Comparison of ENCODE assay signal across 8 mouse cellular contexts in the genomic region with DNA sequence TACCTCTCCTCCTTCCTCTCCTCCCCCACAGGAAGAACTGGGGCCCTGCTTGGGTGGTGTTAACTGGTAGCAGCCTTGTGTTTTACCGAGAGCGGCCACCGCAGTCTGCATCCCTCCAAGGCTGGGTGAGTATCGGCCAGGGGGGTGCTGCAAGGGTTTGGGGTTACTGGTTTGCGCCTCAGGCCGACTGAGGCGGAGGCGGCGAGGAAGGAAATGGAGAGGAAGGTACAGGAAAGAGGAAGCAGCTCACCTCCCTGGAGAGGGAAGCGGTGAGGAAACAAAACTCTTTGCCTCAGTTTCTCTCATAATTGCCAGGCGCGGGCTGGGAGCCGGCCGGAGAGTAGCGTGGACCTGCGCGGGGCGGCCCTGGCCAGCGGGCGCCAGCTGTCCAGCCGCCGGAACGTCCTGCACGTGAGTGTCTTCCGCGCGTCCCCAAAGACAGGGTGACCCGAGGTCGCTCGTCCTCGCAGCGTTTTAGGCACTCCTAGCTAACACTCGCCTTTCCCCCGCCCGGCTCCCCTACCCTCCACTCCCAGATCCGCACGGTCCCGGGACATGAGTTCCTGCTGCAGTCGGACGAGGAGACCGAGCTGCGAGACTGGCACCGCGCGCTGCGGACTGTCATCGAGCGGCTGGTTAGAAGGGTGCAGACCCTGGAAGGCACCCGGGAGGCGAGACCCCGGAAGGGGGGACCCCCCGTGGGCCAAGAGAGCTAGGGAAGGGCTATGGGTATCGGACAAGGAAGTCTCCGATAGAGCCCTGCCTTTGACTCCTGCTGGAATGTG. TPM values are rescaled to one million over a fixed set of nuclear protein-coding genes. Genes with fewer than 3 reads are reported as not detected.
A peak's percentile ranks its signal among the peaks of the same experiment; 100 is the strongest.
DNase-seq lines count a peak whose midpoint lies in the region; ATAC-seq and TF ChIP-seq lines count a peak whose summit lies in the region.

No protein-coding gene starts in this region.

- H3K27me3 ChIP-seq in heart, embryonic 14.5 days (ENCODE audit: control insufficient read depth, insufficient read depth, low read length) = peaks cover 74% of the 10 kb centered on the region
- H3K27me3 ChIP-seq in midbrain, embryonic 13.5 days = peaks cover 90% of the 10 kb centered on the region

- DNase-seq in gastrocnemius, adult 2 months = peak; percentile 64
- no peak for DNase-seq in gastrocnemius, adult 18-20 months (ENCODE audit: low spot score)
- peak; percentile 41 for DNase-seq in kidney, postnatal 14 days
- peak; percentile 47 for DNase-seq in yolk sac, embryonic 10.5 days (ENCODE audit: low spot score)
- no peak for DNase-seq in frontal cortex, postnatal 36 days (ENCODE audit: low spot score in 2 of 2)

- intact Hi-C loops in gastrocnemius, adult 2 months (cut with DNase I) = no loop called here

- peak overlapping the region; percentile 57 for H3K27ac ChIP-seq in gastrocnemius, adult 2 months
- H3K27ac ChIP-seq in heart, embryonic 14.5 days (replicated peaks in 1 of 2; ENCODE audit: control insufficient read depth in 1 of 2, insufficient read depth in 1 of 2, low read depth in 2 of 2, low read length in 2 of 2) = no peak overlapping the region
- no peak overlapping the region for H3K27ac ChIP-seq in midbrain, embryonic 13.5 days

- peak overlapping the region; percentile 77 for H3K4me3 ChIP-seq in gastrocnemius, adult 2 months
- peak overlapping the region; percentile 47 to 51 for H3K4me3 ChIP-seq in heart, embryonic 14.5 days (ENCODE audit: control insufficient read depth in 1 of 2, insufficient read depth in 1 of 2, low read depth in 1 of 2, low read length in 2 of 2)
- H3K4me3 ChIP-seq in midbrain, embryonic 13.5 days (replicated peaks) = peak overlapping the region; percentile 34

- peak overlapping the region; percentile 89 for H3K4me2 ChIP-seq in heart, embryonic 14.5 days (ENCODE audit: low read length)
- H3K4me2 ChIP-seq in midbrain, embryonic 13.5 days (replicated peaks) = peak overlapping the region; percentile 56

- ATAC-seq in common myeloid progenitor, adult 5-6 weeks (replicated peaks; ENCODE audit: low read depth, poor library complexity, severe bottlenecking) = peak; percentile 10; the same call in 1 of the 2 replicates
- ATAC-seq in heart, embryonic 14.5 days (ENCODE audit: insufficient number of reproducible peaks, insufficient read depth, low FRiP score, low read depth) = no peak
- 0 out of 2 replicates have a peak, but pooled peaks have one; percentile 38 for ATAC-seq in midbrain, embryonic 13.5 days

- H3K9ac ChIP-seq in heart, embryonic 14.5 days (ENCODE audit: low read length) = peak overlapping the region; percentile 65
- peak overlapping the region; percentile 44; the same call in 1 of the 2 replicates for H3K9ac ChIP-seq in midbrain, embryonic 13.5 days (replicated peaks)

- no peaks in the 10 kb centered on the region for H3K9me3 ChIP-seq in heart, embryonic 14.5 days (ENCODE audit: control insufficient read depth, low read length)
- no peaks in the 10 kb centered on the region for H3K9me3 ChIP-seq in midbrain, embryonic 13.5 days

- 2% methylated on average over 49 of the region's 54 CpGs for WGBS in heart, embryonic 14.5 days
- WGBS in midbrain, embryonic 13.5 days = 1% methylated on average over 53 of the region's 54 CpGs

- peaks cover 9 to 15% of the 10 kb centered on the region in 2 experiments for H3K4me1 ChIP-seq in heart, embryonic 14.5 days (ENCODE audit: control insufficient read depth in 2 of 2, insufficient read depth in 2 of 2, low read length in 2 of 2)
- H3K4me1 ChIP-seq in midbrain, embryonic 13.5 days (replicated peaks) = peaks cover 13% of the 10 kb centered on the region

- no peak for TF ChIP-seq CTCF in gastrocnemius, adult 2 months (IDR thresholded peaks at IDR 0.05)

- H3K36me3 ChIP-seq in heart, embryonic 14.5 days (ENCODE audit: control insufficient read depth, insufficient read depth, low read length) = no peaks in the 10 kb centered on the region
- no peaks in the 10 kb centered on the region for H3K36me3 ChIP-seq in midbrain, embryonic 13.5 days

RNA-seq across cellular contexts. Expression of a gene that starts 4.4 kb away (rescaled TPM):
- total RNA-seq in gastrocnemius, adult 2 months (2021) = under 1 TPM; 0.89 to 0.99 TPM
- total RNA-seq in gastrocnemius, adult 18-20 months (2021) = under 1 TPM; 0.46 to 0.83 TPM
- 13.6 and 24.3 TPM in 2 replicates for total RNA-seq in common myeloid progenitor, adult 5-6 weeks (2017)
- 1.3 and 2.4 TPM in 2 replicates for polyA plus RNA-seq in heart, embryonic 14.5 days (2014; fragmentation: Nextera tagmentation; extraction: Ambion mirVana)
- polyA plus RNA-seq in midbrain, embryonic 13.5 days (2015; fragmentation: Nextera tagmentation; extraction: Ambion mirVana) = 0.77 and 1.4 TPM in 2 replicates

RNA-seq across cellular contexts. Expression of a gene that starts 14.6 kb away (rescaled TPM):
- 10 to 100 TPM; 69.0 to 71.4 TPM for total RNA-seq in gastrocnemius, adult 2 months (2021)
- total RNA-seq in gastrocnemius, adult 18-20 months (2021) = 10 to 100 TPM; 67.5 to 68.8 TPM
- total RNA-seq in common myeloid progenitor, adult 5-6 weeks (2017) = 181 and 187 TPM in 2 replicates
- 76.1 and 76.2 TPM in 2 replicates for polyA plus RNA-seq in heart, embryonic 14.5 days (2014; fragmentation: Nextera tagmentation; extraction: Ambion mirVana)
- polyA plus RNA-seq in midbrain, embryonic 13.5 days (2015; fragmentation: Nextera tagmentation; extraction: Ambion mirVana) = 122 and 127 TPM in 2 replicates

RNA-seq across cellular contexts. Expression of a gene that starts 15.6 kb away (rescaled TPM):
- 1 to 10 TPM in 1 of 2 experiments, under 1 TPM in 1; 0.70 to 1.2 TPM for total RNA-seq in gastrocnemius, adult 2 months (2021)
- total RNA-seq in gastrocnemius, adult 18-20 months (2021) = under 1 TPM; 0.41 to 0.74 TPM
- total RNA-seq in common myeloid progenitor, adult 5-6 weeks (2017) = not detected in 2 replicates
- 0.07 and 0.36 TPM in 2 replicates for polyA plus RNA-seq in heart, embryonic 14.5 days (2014; fragmentation: Nextera tagmentation; extraction: Ambion mirVana)
- 1.3 and 1.5 TPM in 2 replicates for polyA plus RNA-seq in midbrain, embryonic 13.5 days (2015; fragmentation: Nextera tagmentation; extraction: Ambion mirVana)

RNA-seq across cellular contexts. Expression of a gene that starts 28.0 kb away (rescaled TPM):
- not detected for total RNA-seq in gastrocnemius, adult 2 months (2021)
- total RNA-seq in gastrocnemius, adult 18-20 months (2021) = not detected
- total RNA-seq in common myeloid progenitor, adult 5-6 weeks (2017) = not detected in 2 replicates
- not detected in 2 replicates for polyA plus RNA-seq in heart, embryonic 14.5 days (2014; fragmentation: Nextera tagmentation; extraction: Ambion mirVana)
- 0.04 TPM in 1 of 2 replicates, not detected in the other for polyA plus RNA-seq in midbrain, embryonic 13.5 days (2015; fragmentation: Nextera tagmentation; extraction: Ambion mirVana)

RNA-seq across cellular contexts. Expression of a gene that starts 37.4 kb away (rescaled TPM):
- 10 to 100 TPM; 16.2 to 18.7 TPM for total RNA-seq in gastrocnemius, adult 2 months (2021)
- 10 to 100 TPM; 14.6 to 15.7 TPM for total RNA-seq in gastrocnemius, adult 18-20 months (2021)
- 5.2 and 8.7 TPM in 2 replicates for total RNA-seq in common myeloid progenitor, adult 5-6 weeks (2017)
- polyA plus RNA-seq in heart, embryonic 14.5 days (2014; fragmentation: Nextera tagmentation; extraction: Ambion mirVana) = 13.8 and 16.1 TPM in 2 replicates
- 16.0 and 16.5 TPM in 2 replicates for polyA plus RNA-seq in midbrain, embryonic 13.5 days (2015; fragmentation: Nextera tagmentation; extraction: Ambion mirVana)

Comparison
In these comparisons a context has a peak if more than half of its experiments do, and no peak if none do; other contexts are left out.
1. DNase-seq: peak in gastrocnemius, adult 2 months (single experiment), kidney, postnatal 14 days (single experiment) and yolk sac, embryonic 10.5 days (single experiment); none in gastrocnemius, adult 18-20 months (single experiment) and frontal cortex, postnatal 36 days (0 of 2).
2. Peak in every context shown above with its lines, with median percentiles within 50 percentile points of each other: H3K4me3 ChIP-seq.